Mouse (Mus musculus) urinary bladder, adult 18-20 months (tissue): ENCODE results near the gene Sh2d3c.

ENCODE experiments used
- DNase-seq, 2 experiments: peaks; one replicate each; pipeline ENCODE4 v3.0.0; 2022; ENCODE audit warnings: low spot score in 2 of 2, mixed read lengths in 2 of 2

The Sh2d3c gene

DNA sequence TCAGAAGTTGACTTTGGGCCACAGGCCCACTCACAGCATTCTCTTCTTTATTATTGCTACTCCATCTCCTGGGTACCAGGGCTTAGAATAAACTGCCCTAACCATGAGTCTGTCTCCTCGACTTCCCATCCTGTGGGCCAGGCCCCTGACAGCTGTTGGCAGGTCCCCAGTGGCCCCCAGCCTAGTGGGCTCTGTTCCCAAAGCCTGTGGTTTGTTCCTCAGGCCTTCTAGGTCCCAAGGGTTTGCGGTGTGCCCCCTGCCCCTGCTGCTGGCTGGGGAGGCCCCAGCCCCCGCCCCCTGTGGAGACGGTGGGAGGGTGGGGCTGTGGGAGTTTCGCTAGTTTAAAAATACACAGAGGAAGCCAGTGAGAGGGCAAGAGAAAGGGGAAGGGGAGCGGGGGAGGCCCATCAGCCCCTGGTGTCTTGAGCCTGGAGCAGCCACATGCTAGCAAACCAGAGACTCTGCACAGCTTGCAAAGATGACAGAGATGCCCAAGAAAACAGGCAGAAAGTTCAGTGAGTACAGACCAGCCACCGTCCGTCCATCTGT, at the start of gene Sh2d3c:
Sh2d3c (plus strand) TSS at position 375 of the 549 bp plus-strand sequence.
- DNase-seq: peak in 1 of 2 experiments; percentile 25

GRCm38 (mm10) chr2:32671147-32671546, 49.7 kb upstream of the Sh2d3c start:
- no peak for DNase-seq

- no peak for DNase-seq
These were observed 48.8 kb upstream of the Sh2d3c start for GRCm38 (mm10) chr2:32671907-32672595.

GRCm38 (mm10) chr2:32673176-32673917, 47.5 kb upstream of the Sh2d3c start:
- no peak for DNase-seq

DNA sequence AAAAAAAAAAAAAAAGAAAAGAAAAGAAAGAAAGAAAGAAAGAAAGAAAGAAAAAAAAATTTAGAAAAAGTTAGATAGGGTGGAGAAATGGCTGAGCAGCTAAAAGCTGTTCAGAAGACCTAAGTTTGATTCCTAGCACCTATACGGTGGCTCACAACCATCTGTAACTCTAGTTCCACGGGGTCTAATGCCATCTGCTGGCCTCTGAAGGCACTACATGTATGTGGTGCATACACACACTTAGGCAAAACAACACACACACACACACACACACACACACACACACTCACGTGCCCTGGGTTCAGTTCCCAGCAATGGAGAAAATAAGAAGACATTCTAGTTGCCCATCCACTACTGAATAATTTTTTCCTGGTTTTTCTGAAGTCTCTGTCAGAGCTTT, 44.0 kb upstream of the Sh2d3c start:
- DNase-seq: no peak

GRCm38 (mm10) chr2:32677683-32678082, 43.2 kb upstream of the Sh2d3c start:
- no peak for DNase-seq

DNA sequence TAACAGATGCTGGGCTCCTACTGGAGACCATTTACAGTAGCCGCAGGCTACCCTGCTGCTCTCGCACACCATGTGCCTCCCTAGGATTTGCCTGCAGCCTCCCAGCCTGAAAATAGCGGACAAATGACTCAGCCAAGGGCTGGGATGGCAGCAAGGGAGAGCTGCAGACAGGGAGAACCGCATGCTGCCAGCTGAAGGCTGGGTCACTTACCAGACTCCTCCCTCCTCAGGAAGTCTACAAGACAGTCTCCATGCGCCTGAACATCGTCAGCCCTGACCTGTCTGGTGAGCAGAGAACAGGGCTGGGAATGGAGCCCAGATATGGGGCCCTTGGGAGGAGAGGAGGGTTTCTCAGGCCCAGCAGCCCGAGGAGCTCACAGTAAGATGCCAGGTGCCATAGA, 40.8 kb upstream of the Sh2d3c start:
- peak in 1 of 2 experiments; percentile 36 for DNase-seq

DNA sequence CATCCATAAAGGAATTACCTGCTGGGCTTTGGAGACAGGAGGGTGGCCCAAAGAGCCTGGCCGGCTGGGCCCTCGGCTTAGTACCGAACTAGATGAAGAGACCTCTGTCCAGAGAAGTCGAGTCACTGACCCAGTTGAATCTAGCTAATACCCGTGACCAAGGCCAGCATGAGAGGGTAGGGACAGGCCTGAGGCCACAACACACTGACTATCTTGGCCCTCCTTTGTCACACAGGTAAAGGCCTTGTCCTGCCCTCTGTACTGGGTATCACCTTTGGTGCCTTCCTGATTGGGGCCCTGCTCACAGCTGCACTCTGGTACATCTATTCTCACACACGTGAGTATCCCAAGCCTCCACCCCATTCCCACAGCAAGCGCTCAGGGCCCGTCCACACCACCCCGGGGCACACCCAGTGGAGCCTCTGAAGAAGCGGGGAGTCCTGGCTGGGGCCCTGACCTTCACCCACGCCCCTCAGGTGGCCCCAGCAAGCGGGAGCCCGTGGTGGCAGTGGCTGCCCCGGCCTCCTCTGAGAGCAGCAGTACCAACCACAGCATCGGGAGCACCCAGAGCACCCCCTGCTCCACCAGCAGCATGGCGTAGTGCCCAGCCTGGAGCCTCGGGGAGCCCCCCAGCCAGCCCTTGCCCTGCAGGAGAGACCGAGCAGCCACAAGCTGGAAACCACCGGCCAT, 39.7 kb upstream of the Sh2d3c start:
- DNase-seq: no peak

GRCm38 (mm10) chr2:32681754-32682153, 39.1 kb upstream of the Sh2d3c start:
- DNase-seq: no peak

DNA sequence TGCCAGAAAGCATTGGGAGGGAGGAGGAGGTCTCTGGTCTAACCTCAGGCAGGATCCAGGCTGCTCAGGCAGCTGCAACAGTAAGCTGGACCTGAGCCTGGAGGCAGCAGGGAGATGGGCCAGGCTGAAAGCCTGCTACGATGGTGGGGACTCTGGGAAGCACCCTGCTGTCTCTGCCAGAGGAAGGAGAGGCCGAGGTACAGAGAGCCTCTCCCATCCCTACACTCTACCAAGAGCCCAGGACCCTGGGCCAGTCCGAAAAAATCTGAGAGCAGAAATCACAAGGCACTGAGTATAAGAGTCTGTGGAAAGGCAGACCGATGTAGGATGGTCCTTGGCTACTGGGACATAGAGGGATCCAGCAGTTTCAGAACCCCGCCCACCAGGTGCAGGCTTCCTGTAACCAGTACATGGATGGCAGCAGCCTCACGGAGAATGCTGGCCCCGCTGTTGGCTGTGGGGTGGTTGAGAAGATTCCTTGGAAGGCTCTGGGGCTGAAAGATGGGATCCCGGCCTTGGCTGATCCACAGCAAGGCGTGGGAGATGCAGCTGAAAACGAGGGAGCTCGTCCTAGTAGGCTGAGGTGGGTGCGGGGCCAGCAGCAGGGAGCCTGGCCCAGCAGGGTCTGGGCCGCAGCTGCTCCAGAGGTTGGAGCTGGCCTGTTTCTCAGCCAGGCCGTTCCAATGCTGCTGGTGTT, 38.0 kb upstream of the Sh2d3c start:
- no peak for DNase-seq

DNA sequence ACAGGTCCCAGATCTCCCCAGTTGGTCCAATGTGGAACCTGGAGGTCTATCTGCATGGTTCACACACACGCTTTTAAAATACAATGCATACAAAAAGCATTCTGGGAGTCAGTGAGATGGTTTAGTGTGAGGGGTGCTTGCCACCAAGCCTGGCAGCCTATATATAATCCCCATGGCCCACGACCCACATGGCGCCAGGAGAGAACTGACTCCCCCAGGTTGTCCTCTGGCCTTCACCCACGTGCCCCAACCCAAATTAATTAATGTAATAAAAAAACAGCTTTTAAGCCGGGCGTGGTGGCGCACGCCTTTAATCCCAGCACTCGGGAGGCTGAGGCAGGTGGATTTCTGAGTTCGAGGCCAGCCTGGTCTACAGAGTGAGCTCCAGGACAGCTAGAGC, 37.2 kb upstream of the Sh2d3c start:
- no peak for DNase-seq

GRCm38 (mm10) chr2:32684681-32685428, 36.0 kb upstream of the Sh2d3c start:
- DNase-seq: no peak

- no peak for DNase-seq
These were observed 35.0 kb upstream of the Sh2d3c start for GRCm38 (mm10) chr2:32685807-32686206.

DNA sequence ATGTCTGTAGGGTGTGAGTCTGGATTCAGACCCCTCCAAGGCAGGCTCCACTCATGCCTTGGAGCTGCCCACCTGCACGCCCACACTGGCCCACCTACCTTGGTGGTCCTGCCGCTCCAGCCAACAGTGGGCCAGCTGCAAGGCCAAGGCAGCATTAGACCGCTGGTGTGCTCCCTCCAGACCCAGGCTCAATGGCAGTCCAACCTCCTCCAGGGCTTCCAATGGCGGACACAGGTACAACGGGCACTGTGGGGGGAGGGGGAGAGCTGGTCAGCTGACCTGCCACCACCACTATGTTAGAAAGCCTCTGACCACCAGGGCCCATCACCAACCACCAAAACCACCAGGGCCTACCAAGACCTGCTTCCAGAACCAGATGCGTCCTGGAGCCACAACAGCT, 34.2 kb upstream of the Sh2d3c start:
- no peak for DNase-seq

DNA sequence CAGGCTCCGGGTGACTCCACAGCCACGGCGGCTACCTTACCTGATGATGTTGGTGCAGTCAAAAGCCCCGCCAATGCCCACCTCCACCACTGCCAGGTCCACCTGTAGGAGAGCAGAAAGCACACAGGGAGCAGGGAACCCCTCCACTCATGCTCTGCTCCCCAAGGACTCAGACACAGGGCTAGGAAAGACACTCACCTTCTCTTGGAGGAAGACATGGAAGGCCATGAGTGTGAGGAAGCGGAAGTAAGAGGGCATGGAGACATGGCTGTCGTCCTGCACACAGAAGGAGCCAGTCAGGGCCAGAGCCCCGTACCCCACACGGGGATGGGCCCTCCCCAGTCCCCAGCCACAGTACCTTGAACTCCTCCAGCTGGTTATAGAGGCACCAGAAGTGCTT, 33.3 kb upstream of the Sh2d3c start:
- DNase-seq: no peak

GRCm38 (mm10) chr2:32689420-32689819, 31.4 kb upstream of the Sh2d3c start:
- DNase-seq: peak; percentile 78 to 83

- DNase-seq: no peak
These were observed 29.8 kb upstream of the Sh2d3c start for GRCm38 (mm10) chr2:32691041-32691440.

- no peak for DNase-seq
These were observed 28.4 kb upstream of the Sh2d3c start for GRCm38 (mm10) chr2:32692496-32692895.

DNA sequence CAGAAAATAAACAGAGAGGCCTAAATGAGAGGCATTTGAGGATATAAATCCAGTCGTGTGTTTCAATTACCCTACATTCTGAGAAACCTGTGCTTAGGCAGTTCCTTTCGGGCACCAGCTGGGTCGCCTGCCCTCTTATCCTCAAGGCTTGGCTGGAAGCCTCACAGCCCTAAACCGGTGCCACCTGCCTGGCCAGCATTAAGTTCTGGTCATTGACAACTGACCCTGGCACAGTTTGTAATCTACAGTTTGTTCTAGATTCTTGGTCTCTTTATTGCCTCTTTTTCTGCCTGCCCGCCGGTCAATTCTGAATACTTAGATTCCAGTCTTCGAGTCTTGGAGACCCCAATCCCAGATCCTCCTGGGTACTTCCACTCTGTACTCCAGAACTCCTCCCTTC, 27.6 kb upstream of the Sh2d3c start:
- DNase-seq: no peak

DNA sequence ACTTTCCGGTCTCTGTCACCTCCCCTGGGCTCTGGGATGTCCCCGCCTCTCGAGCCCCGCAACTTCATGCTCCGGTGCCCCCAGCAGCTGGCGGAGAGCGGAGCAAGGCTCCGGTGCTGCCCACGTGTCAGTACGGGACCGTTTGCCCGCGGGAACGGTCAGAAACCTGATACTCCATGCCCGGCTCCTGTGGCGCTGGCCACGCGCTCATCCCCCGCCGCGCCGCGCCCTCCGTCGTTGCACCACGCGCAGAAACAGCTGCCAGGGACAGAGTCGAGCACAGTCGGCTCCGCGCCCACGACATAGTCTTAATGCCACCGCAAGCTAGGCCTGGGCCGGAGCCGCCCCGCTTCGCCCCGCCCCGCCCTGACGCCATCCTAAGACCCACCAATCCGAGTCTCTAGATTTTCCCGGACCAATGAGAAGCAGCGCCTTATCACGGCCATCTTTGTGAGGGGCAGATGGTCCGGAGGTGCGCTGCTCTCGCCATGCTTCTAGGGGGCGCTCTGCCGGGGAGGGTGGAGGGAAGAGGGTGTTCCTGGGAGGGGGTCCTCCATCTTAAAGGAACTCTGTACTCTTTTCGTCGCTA, 26.9 kb upstream of the Sh2d3c start:
- DNase-seq: peak; percentile 86 to 92

GRCm38 (mm10) chr2:32694691-32695090, 26.2 kb upstream of the Sh2d3c start:
- no peak for DNase-seq
